Mouse (Mus musculus): ENCODE measurements at regions not wholly inside any gene's neighbourhood (a gene's known extent, or its start where the extent isn't known, plus 50 kb on each side); places are given as distances from the start of the nearest gene placed in this dataset.
"Not testable (repeated sequence)": the region's sequence is repeated elsewhere in the genome, so short reads cannot be mapped to it uniquely, and the experiment has no call there.

DNA sequence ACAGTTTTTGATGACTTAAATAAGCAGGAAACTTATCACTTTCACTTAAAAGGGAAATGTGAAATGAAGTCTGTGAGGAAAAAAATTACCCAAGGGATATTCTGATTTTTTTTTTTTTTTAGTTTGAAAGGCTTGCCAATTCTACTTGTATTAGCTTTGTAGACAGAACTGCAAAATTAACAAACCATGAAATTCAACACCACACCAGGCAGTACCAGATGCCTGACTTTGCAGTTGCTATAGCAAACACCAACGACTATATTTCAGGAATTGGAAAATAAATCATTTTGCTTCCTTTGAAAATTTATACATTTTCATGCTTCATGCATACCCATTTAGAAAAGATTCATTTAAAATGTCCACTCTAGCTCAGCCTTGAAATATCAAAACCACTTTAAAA, 1206.6 kb downstream of the Grik2 start:
- TF ChIP-seq CHD1 (IDR thresholded peaks at IDR 0.05; ENCODE audit: low read depth, low read length) (no peak), GABPA (IDR thresholded peaks at IDR 0.05; ENCODE audit: insufficient replicate concordance, low read depth, low read length) (no peak), ZKSCAN1 (IDR thresholded peaks at IDR 0.05; ENCODE audit: borderline replicate concordance, low read depth, low read length) (no peak), CTCF (conservative IDR thresholded peaks at IDR 0.05 in 1 of 2, IDR thresholded peaks at IDR 0.05 in 1 of 2; ENCODE audit: low read depth in 2 of 2, low read length in 2 of 2) (no peak), NELFE (IDR thresholded peaks at IDR 0.05; ENCODE audit: low read depth, low read length) (no peak)
- no peak overlapping the region for H3K4me2 ChIP-seq (ENCODE audit: insufficient read depth, low read depth, poor library complexity, severe bottlenecking)
- dilution Hi-C loops (cut with MboI; ENCODE audit: extremely low pct_ligation_motif_present, extremely low pct_unique_long_range_greater_than_20kb, low sequenced_read_pairs), result no loop called here
- H3K27ac ChIP-seq (ENCODE audit: insufficient read depth, low read depth), result no peak overlapping the region
- H3K27me3 ChIP-seq (replicated peaks), result no peaks in the 10 kb centered on the region
- no peaks in the 10 kb centered on the region for H3K36me3 ChIP-seq (replicated peaks in 1 of 2; ENCODE audit: control insufficient read depth in 1 of 2, insufficient read depth in 1 of 2, low read length in 1 of 2)
- no peak for DNase-seq (ENCODE audit: extremely low read depth)
- no peaks in the 10 kb centered on the region for H3K79me2 ChIP-seq (replicated peaks; ENCODE audit: control insufficient read depth, extremely low read depth, insufficient read depth, poor library complexity, severe bottlenecking)
- H3K4me3 ChIP-seq (replicated peaks in 1 of 3; ENCODE audit: low read depth in 2 of 3, low read length in 2 of 3, poor library complexity in 1 of 3), result no peak overlapping the region
- no peaks in the 10 kb centered on the region for H3K9me3 ChIP-seq (replicated peaks; ENCODE audit: low read length)
- H3K9ac ChIP-seq (ENCODE audit: insufficient read depth, low read depth), result no peak overlapping the region
- no peaks in the 10 kb centered on the region for H3K4me1 ChIP-seq (ENCODE audit: control insufficient read depth in 1 of 2, insufficient read depth in 2 of 2)
- in situ Hi-C loops (cut with MboI; ENCODE audit: low pct_ligation_motif_present, low pct_unique_long_range_greater_than_20kb, low sequenced_read_pairs), result no loop called here

- no peaks in the 10 kb centered on the region for H3K36me3 ChIP-seq (replicated peaks in 1 of 2; ENCODE audit: control insufficient read depth in 1 of 2, insufficient read depth in 1 of 2, low read length in 1 of 2)
- H3K4me2 ChIP-seq (ENCODE audit: insufficient read depth, low read depth, poor library complexity, severe bottlenecking), result no peak overlapping the region
- H3K4me3 ChIP-seq (replicated peaks in 1 of 3; ENCODE audit: low read depth in 2 of 3, low read length in 2 of 3, poor library complexity in 1 of 3), result no peak overlapping the region
- DNase-seq (ENCODE audit: extremely low read depth), result no peak
- H3K79me2 ChIP-seq (replicated peaks; ENCODE audit: control insufficient read depth, extremely low read depth, insufficient read depth, poor library complexity, severe bottlenecking), result no peaks in the 10 kb centered on the region
- in situ Hi-C loops (cut with MboI; ENCODE audit: low pct_ligation_motif_present, low pct_unique_long_range_greater_than_20kb, low sequenced_read_pairs), result no loop called here
- H3K4me1 ChIP-seq (ENCODE audit: control insufficient read depth in 1 of 2, insufficient read depth in 2 of 2), result no peaks in the 10 kb centered on the region
- TF ChIP-seq MEF2A (IDR thresholded peaks at IDR 0.05; ENCODE audit: borderline replicate concordance, low read depth, low read length), result no peak
- TF ChIP-seq CHD2 (IDR thresholded peaks at IDR 0.05; ENCODE audit: low read length), result no peak
- TF ChIP-seq JUN (IDR thresholded peaks at IDR 0.05; ENCODE audit: insufficient read depth, low read depth, low read length), result no peak
- no peak for TF ChIP-seq NELFE (IDR thresholded peaks at IDR 0.05; ENCODE audit: low read depth, low read length)
- TF ChIP-seq ZC3H11A (IDR thresholded peaks at IDR 0.05; ENCODE audit: low read depth, low read length), result no peak
- dilution Hi-C loops (cut with MboI; ENCODE audit: extremely low pct_ligation_motif_present, extremely low pct_unique_long_range_greater_than_20kb, low sequenced_read_pairs), result no loop called here
- no peak overlapping the region for H3K27ac ChIP-seq (ENCODE audit: insufficient read depth, low read depth)
- H3K9me3 ChIP-seq (replicated peaks; ENCODE audit: low read length), result no peaks in the 10 kb centered on the region
- no peaks in the 10 kb centered on the region for H3K27me3 ChIP-seq (replicated peaks)
- H3K9ac ChIP-seq (ENCODE audit: insufficient read depth, low read depth), result no peak overlapping the region
These were observed 1207.5 kb downstream of the Grik2 start for GRCm38 (mm10) chr10:48581081-48581480.

GRCm38 (mm10) chr10:48572600-48572999, 1216.0 kb downstream of the Grik2 start:
- DNase-seq (ENCODE audit: extremely low read depth), result no peak
- Histone ChIP-seq H3K79me2 (replicated peaks; ENCODE audit: control insufficient read depth, extremely low read depth, insufficient read depth, poor library complexity, severe bottlenecking) (no peaks in the 10 kb centered on the region), H3K4me2 (ENCODE audit: insufficient read depth, low read depth, poor library complexity, severe bottlenecking) (no peak overlapping the region), H3K4me1 (ENCODE audit: control insufficient read depth in 1 of 2, insufficient read depth in 2 of 2) (no peaks in the 10 kb centered on the region), H3K27me3 (replicated peaks) (no peaks in the 10 kb centered on the region), H3K4me3 (replicated peaks in 1 of 3; ENCODE audit: low read depth in 2 of 3, low read length in 2 of 3, poor library complexity in 1 of 3) (no peak overlapping the region), H3K27ac (ENCODE audit: insufficient read depth, low read depth) (no peak overlapping the region), H3K36me3 (replicated peaks in 1 of 2; ENCODE audit: control insufficient read depth in 1 of 2, insufficient read depth in 1 of 2, low read length in 1 of 2) (no peaks in the 10 kb centered on the region), H3K9ac (ENCODE audit: insufficient read depth, low read depth) (no peak overlapping the region), H3K9me3 (replicated peaks; ENCODE audit: low read length) (peaks cover 3% of the 10 kb centered on the region)
- TF ChIP-seq MYC (IDR thresholded peaks at IDR 0.05; ENCODE audit: low read depth, low read length) (no peak), MXI1 (IDR thresholded peaks at IDR 0.05; ENCODE audit: low read depth, low read length) (no peak), USF1 (IDR thresholded peaks at IDR 0.05; ENCODE audit: low read depth, low read length) (no peak), CHD2 (IDR thresholded peaks at IDR 0.05; ENCODE audit: low read length) (no peak)
- in situ Hi-C loops (cut with MboI; ENCODE audit: low pct_ligation_motif_present, low pct_unique_long_range_greater_than_20kb, low sequenced_read_pairs), result no loop called here
- dilution Hi-C loops (cut with MboI; ENCODE audit: extremely low pct_ligation_motif_present, extremely low pct_unique_long_range_greater_than_20kb, low sequenced_read_pairs), result no loop called here

DNA sequence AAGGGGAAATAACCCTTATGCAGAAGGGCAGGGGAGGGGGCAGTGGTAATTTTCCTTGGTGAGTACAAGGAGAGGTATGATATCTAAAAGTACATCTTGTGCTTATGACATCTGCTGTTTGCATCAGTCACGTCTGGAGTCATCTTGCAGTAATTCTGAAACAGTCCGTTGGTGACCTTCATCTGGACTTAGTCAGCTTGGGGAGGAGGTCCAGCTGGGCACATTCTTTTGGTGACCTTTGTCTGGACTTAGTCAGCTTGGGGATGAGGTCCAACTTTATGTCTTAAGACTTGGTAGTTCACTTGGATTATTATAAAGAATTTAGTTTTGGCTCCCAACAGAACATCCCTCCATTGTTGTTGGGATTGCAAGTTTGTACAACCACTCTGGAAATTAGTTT, 1238.8 kb downstream of the Grik2 start:
- H3K4me2 ChIP-seq (ENCODE audit: insufficient read depth, low read depth, poor library complexity, severe bottlenecking); H3K27ac ChIP-seq (ENCODE audit: insufficient read depth, low read depth); dilution Hi-C loops (cut with MboI; ENCODE audit: extremely low pct_ligation_motif_present, extremely low pct_unique_long_range_greater_than_20kb, low sequenced_read_pairs); H3K27me3 ChIP-seq (replicated peaks); H3K4me3 ChIP-seq (replicated peaks in 1 of 3; ENCODE audit: low read depth in 2 of 3, low read length in 2 of 3, poor library complexity in 1 of 3); in situ Hi-C loops (cut with MboI; ENCODE audit: low pct_ligation_motif_present, low pct_unique_long_range_greater_than_20kb, low sequenced_read_pairs); H3K9me3 ChIP-seq (replicated peaks; ENCODE audit: low read length); H3K9ac ChIP-seq (ENCODE audit: insufficient read depth, low read depth); H3K36me3 ChIP-seq (replicated peaks in 1 of 2; ENCODE audit: control insufficient read depth in 1 of 2, insufficient read depth in 1 of 2, low read length in 1 of 2); H3K79me2 ChIP-seq (replicated peaks; ENCODE audit: control insufficient read depth, extremely low read depth, insufficient read depth, poor library complexity, severe bottlenecking); H3K4me1 ChIP-seq (ENCODE audit: control insufficient read depth in 1 of 2, insufficient read depth in 2 of 2); DNase-seq (ENCODE audit: extremely low read depth): not testable (repeated sequence)
